Mouse (Mus musculus) spleen, adult 2 months (tissue): ENCODE results near the gene Olfr1465. TPM values are rescaled to one million over a fixed set of nuclear protein-coding genes. Genes with fewer than 3 reads are reported as not detected.

Experiments
- DNase-seq, 2 experiments: peaks; one replicate each; pipeline versions ENCODE4 v3.0.0 to v3.0.0-alpha.2; 2012 to 2021; ENCODE audit warnings: low spot score in 2 of 2, low read depth in 1 of 2
- H3K27ac ChIP-seq: fragments of 200-500 bp; 2 replicates; pipeline ENCODE4 v1.5.1; 2012; ENCODE audit warnings: low read length, inconsistent platforms; ENCODE audit not compliant: insufficient read depth
- H3K27me3 ChIP-seq: fragments of 200-500 bp; 2 replicates; pipeline ENCODE4 v1.6.1; 2012; ENCODE audit warnings: mild to moderate bottlenecking, moderate library complexity, low read length, inconsistent platforms; ENCODE audit not compliant: control insufficient read depth, insufficient read depth
- H3K36me3 ChIP-seq: fragments of 200-500 bp; 2 replicates; pipeline ENCODE4 v1.6.1; 2012; ENCODE audit warnings: mild to moderate bottlenecking, low read length, inconsistent platforms; ENCODE audit not compliant: control insufficient read depth, insufficient read depth
- H3K4me1 ChIP-seq: fragments of 200-500 bp; 2 replicates; pipeline ENCODE4 v1.6.1; 2011; ENCODE audit warnings: inconsistent platforms; ENCODE audit not compliant: control insufficient read depth, insufficient read depth, insufficient read length
- H3K4me3 ChIP-seq: fragments of 200-500 bp; 2 replicates; pipeline ENCODE4 v1.5.1; 2011; ENCODE audit warnings: mild to moderate bottlenecking, inconsistent platforms; ENCODE audit not compliant: insufficient read depth, insufficient read length; ENCODE audit errors: extremely low read depth
- CTCF ChIP-seq: fragments of 200-500 bp; IDR thresholded peaks from 2 replicates; pipeline ENCODE4 v1.5.1; 2011; ENCODE audit warnings: mild to moderate bottlenecking, inconsistent platforms; ENCODE audit not compliant: insufficient read depth, insufficient read length, insufficient replicate concordance; ENCODE audit errors: extremely low read depth
- POLR2A ChIP-seq: fragments of 200-500 bp; IDR thresholded peaks from 2 replicates; pipeline ENCODE4 v1.6.1; 2011; ENCODE audit warnings: low read depth, low read length, inconsistent platforms
- WGBS: fragments of 180-500 bp; shearing (Covaris S2); methylation state at CpG from one replicate; pipeline ENCODE4 v1.1.7; 2018; 5-methylcytosine and 5-hydroxymethylcytosine counted together
- polyA plus RNA-seq: library from polyadenylated mRNA; depleted of rRNA; stranded (reverse); fragments of >200 nt; gene quantifications from 2 replicates; pipeline ENCODE4 v1.2.3, GENCODE M21; 2012; rRNA removed

The Olfr1465 gene
- polyA plus RNA-seq, result not detected in 2 replicates

GRCm38 (mm10) chr19:13315441-13315840 is at the start of gene Olfr1465:
TSS of gene Olfr1465 (minus strand) at chr19:13315541.
- no peak for TF ChIP-seq CTCF
- no peak for TF ChIP-seq POLR2A
- Histone ChIP-seq H3K27ac (no peak within 1 kb of the TSS), H3K4me1 (no peaks in the 10 kb centered on the region), H3K27me3 (no peaks in the 10 kb centered on the region), H3K4me3 (no peak within 1 kb of the TSS), H3K36me3 (no peaks in the 10 kb centered on the region)
- DNase-seq, result no peak

GRCm38 (mm10) chr19:13361936-13362335 is 46.6 kb upstream of the Olfr1465 start, which contains the start of gene Olfr1467:
TSS of gene Olfr1467 (plus strand) at chr19:13362236.
- Histone ChIP-seq H3K4me1 (no peaks in the 10 kb centered on the region), H3K27ac (no peak within 1 kb of the TSS), H3K4me3 (no peak within 1 kb of the TSS), H3K27me3 (no peaks in the 10 kb centered on the region), H3K36me3 (no peaks in the 10 kb centered on the region)
- TF ChIP-seq POLR2A (no peak), CTCF (no peak)
- DNase-seq, result no peak
- WGBS, result 71% methylated on average over 2 of the region's 2 CpGs

GRCm38 (mm10) chr19:13338562-13338961 is 23.2 kb upstream of the Olfr1465 start, which contains the start of gene Olfr1466:
TSS of gene Olfr1466 (plus strand) at chr19:13338862.
- Histone ChIP-seq H3K27ac (no peak within 1 kb of the TSS), H3K36me3 (no peaks in the 10 kb centered on the region), H3K4me3 (no peak within 1 kb of the TSS), H3K27me3 (no peaks in the 10 kb centered on the region), H3K4me1 (no peaks in the 10 kb centered on the region)
- DNase-seq, result no peak
- WGBS, result 84% methylated on average over 2 of the region's 2 CpGs
- TF ChIP-seq CTCF, result no peak
- TF ChIP-seq POLR2A, result no peak

Other genes starting within 250 kb of the Olfr1465 start
- not detected in 2 replicates for gene Olfr1457, start 217.7 kb downstream of the Olfr1465 start, polyA plus RNA-seq
- not detected in 2 replicates for gene Olfr1458, start 208.8 kb downstream of the Olfr1465 start, polyA plus RNA-seq
- not detected in 2 replicates for gene Olfr1459, start 166.0 kb downstream of the Olfr1465 start, polyA plus RNA-seq
- not detected in 2 replicates for gene Olfr1461, start 152.5 kb downstream of the Olfr1465 start, polyA plus RNA-seq
- gene Olfr1462, start 129.8 kb downstream of the Olfr1465 start, polyA plus RNA-seq, result not detected in 2 replicates
- gene Olfr1463, start 84.2 kb downstream of the Olfr1465 start, polyA plus RNA-seq, result not detected in 2 replicates
- not detected in 2 replicates for gene Olfr1466, start 23.3 kb upstream of the Olfr1465 start, polyA plus RNA-seq
- not detected in 2 replicates for gene Olfr1467, start 46.7 kb upstream of the Olfr1465 start, polyA plus RNA-seq
- gene Olfr1469, start 92.3 kb upstream of the Olfr1465 start, polyA plus RNA-seq, result not detected in 2 replicates
- not detected in 2 replicates for gene Olfr1471, start 127.9 kb upstream of the Olfr1465 start, polyA plus RNA-seq
- gene Olfr1472, start 140.5 kb upstream of the Olfr1465 start, polyA plus RNA-seq, result not detected in 2 replicates
- not detected in 2 replicates for gene Olfr1474, start 154.0 kb upstream of the Olfr1465 start, polyA plus RNA-seq
- gene Olfr1475, start 164.7 kb upstream of the Olfr1465 start, polyA plus RNA-seq, result not detected in 2 replicates
- gene Olfr1477, start 185.0 kb upstream of the Olfr1465 start, polyA plus RNA-seq, result not detected in 2 replicates
- not detected in 2 replicates for gene Olfr1480, start 212.4 kb upstream of the Olfr1465 start, polyA plus RNA-seq